Comparison of ENCODE assay signal across 10 mouse cellular contexts in the genomic region with DNA sequence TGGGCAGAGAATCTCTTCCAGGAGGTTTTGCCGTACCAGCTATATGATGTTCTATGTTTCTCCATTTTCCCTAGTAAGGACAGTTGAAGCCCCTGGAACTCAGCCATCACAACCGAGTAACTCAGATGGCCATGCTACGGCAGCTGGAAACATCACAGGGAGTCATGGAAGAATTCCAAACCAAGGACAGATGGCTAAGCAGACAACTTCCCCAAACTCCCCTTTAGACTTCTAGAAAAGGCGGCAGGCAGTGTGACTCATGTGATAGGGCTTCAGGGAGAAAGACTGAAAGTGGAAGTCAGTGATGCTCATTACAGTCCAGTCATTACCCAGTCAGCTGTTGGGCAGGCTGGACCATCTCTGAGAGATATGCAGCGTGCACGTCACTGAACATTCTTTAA. TPM values are rescaled to one million over a fixed set of nuclear protein-coding genes. Genes with fewer than 3 reads are reported as not detected.
A peak's percentile ranks its signal among the peaks of the same experiment; 100 is the strongest.
DNase-seq lines count a peak whose midpoint lies in the region; ATAC-seq and TF ChIP-seq lines count a peak whose summit lies in the region.
"Had no signal": no experiment of that assay in that cellular context is flagged by ENCODE, and none has a peak within 500 bp of the region (broad histone marks: within the 10 kb centered on the region; RNA-seq: fewer than 3 reads in every experiment).

No protein-coding gene starts in this region.

- CTCF ChIA-PET in Patski (lab: Charles Lee), result interaction anchor here (1.1 to 1.4 kb wide), 3 partner anchors 10 to 41 kb away, joined by 3 to 4 read pairs (median 3); no protein-coding TSS in a partner anchor

- DNase-seq in heart, adult 9 months (ENCODE audit: low spot score in 2 of 2), result peak; percentile 27 to 59
- no peak for DNase-seq in heart, postnatal 25 days (ENCODE audit: low spot score)
- peak; percentile 65 for DNase-seq in lung, embryonic 14.5 days
- no peak for DNase-seq in lung, postnatal 14 days
- no peak for DNase-seq in Patski (ENCODE audit: low read depth, low spot score)
- no peak for DNase-seq in spleen, postnatal 4 days (ENCODE audit: low spot score in 2 of 2)

- no peak overlapping the region for H3K27ac ChIP-seq in lung, embryonic 14.5 days (ENCODE audit: low read depth)

- H3K9ac ChIP-seq in lung, embryonic 14.5 days, result no peak overlapping the region

- no peak; the same call in 1 of the 2 replicates for ATAC-seq in lung, embryonic 14.5 days (ENCODE audit: insufficient read depth)
- peak; percentile 88 for ATAC-seq in Patski
- ATAC-seq in neutrophil, adult 5-6 weeks (ENCODE audit: extremely low read depth, insufficient number of reproducible peaks, low FRiP score, poor library complexity, severe bottlenecking), result peak; percentile 60; the same call in 1 of the 2 replicates
- ATAC-seq: midbrain, embryonic 16.5 days had no signal

- POLR2A ChIA-PET in Patski (lab: Charles Lee), result no interaction called here

- no peaks in the 10 kb centered on the region for H3K9me3 ChIP-seq in lung, embryonic 14.5 days (ENCODE audit: low read depth, low read length)

- no peak overlapping the region for H3K4me3 ChIP-seq in lung, embryonic 14.5 days (ENCODE audit: low read depth, low read length)

- no peaks in the 10 kb centered on the region for H3K27me3 ChIP-seq in lung, embryonic 14.5 days (ENCODE audit: insufficient read depth, low read length)
- H3K27me3 ChIP-seq in Patski, result no peaks in the 10 kb centered on the region

- no peak overlapping the region for H3K4me2 ChIP-seq in lung, embryonic 14.5 days

- WGBS in lung, embryonic 14.5 days, result 53% methylated on average over 6 of the region's 6 CpGs

- no peak for TF ChIP-seq CTCF in lung, embryonic 14.5 days (IDR thresholded peaks at IDR 0.05; ENCODE audit: low read depth)
- TF ChIP-seq CTCF in Patski (IDR thresholded peaks at IDR 0.05), result no peak

- no peaks in the 10 kb centered on the region for H3K36me3 ChIP-seq in lung, embryonic 14.5 days (ENCODE audit: insufficient read depth)

- intact Hi-C loops in heart, postnatal 25 days (cut with DNase I), result no loop called here

- in situ Hi-C loops in Patski (cut with MboI; ENCODE audit: low pct_unique_long_range_greater_than_20kb), result no loop called here

- H3K4me1 ChIP-seq in lung, embryonic 14.5 days (ENCODE audit: insufficient read depth), result no peaks in the 10 kb centered on the region

RNA-seq across cellular contexts. Expression of a gene that starts 6.6 kb away (rescaled TPM):
- total RNA-seq in heart, postnatal 25 days (2021), result 10 to 100 TPM; 30.2 to 36.5 TPM
- 1.5 and 1.9 TPM in 2 replicates for polyA plus RNA-seq in lung, embryonic 14.5 days (2014; fragmentation: Nextera tagmentation; extraction: Ambion mirVana)
- polyA plus RNA-seq in Patski (2021), result 10.9 TPM
- 4.2 and 4.3 TPM in 2 replicates for total RNA-seq in neutrophil, adult 5-6 weeks (2017)

RNA-seq across cellular contexts. Expression of a gene that starts 8.5 kb away (rescaled TPM):
- 10 to 100 TPM; 12.5 to 13.9 TPM for total RNA-seq in heart, postnatal 25 days (2021)
- polyA plus RNA-seq in lung, embryonic 14.5 days (2014; fragmentation: Nextera tagmentation; extraction: Ambion mirVana), result 0.24 TPM in 1 of 2 replicates, not detected in the other
- polyA plus RNA-seq in Patski (2021), result 0.51 TPM
- 2.2 TPM in 1 of 2 replicates, not detected in the other for total RNA-seq in neutrophil, adult 5-6 weeks (2017)
- polyA plus RNA-seq: forebrain, embryonic 11.5 days; limb, embryonic 11.5 days; midbrain, embryonic 16.5 days had no signal

Comparison
In these comparisons a context has a peak if more than half of its experiments do, and no peak if none do; other contexts are left out.
1. DNase-seq: peak in heart, adult 9 months (2 of 2) and lung, embryonic 14.5 days (single experiment); none in heart, postnatal 25 days (single experiment), lung, postnatal 14 days (single experiment), Patski (single experiment) and spleen, postnatal 4 days (0 of 2).